Mouse (Mus musculus) heart, postnatal 0 days (tissue): Measurements from ENCODE around the gene Ralgps1. TPM values are rescaled to one million over a fixed set of nuclear protein-coding genes. Genes with fewer than 3 reads are reported as not detected.
A peak's percentile ranks its signal among the peaks of the same experiment; 100 is the strongest.

ENCODE experiments used
- ATAC-seq: fragments of 200-750 bp; cut with Nextera tagmentation; 2 replicates; pipeline ENCODE4 v1.8.0; 2017; ENCODE audit warnings: low read depth, moderate number of reproducible peaks, moderate library complexity; ENCODE audit not compliant: insufficient read depth
- DNase-seq: peaks from one replicate; pipeline ENCODE4 v3.0.0-alpha.2; 2016; ENCODE audit warnings: low spot score
- H3K27ac ChIP-seq: fragments of 300-500 bp; sonication (generic); 2 replicates; pipeline ENCODE4 v1.5.1; 2014; ENCODE audit warnings: low read depth, mild to moderate bottlenecking
- H3K27me3 ChIP-seq: fragments of 300-500 bp; sonication (generic); 2 replicates; pipeline ENCODE4 v1.6.1; 2014; ENCODE audit warnings: low read length, mixed read lengths; ENCODE audit not compliant: control insufficient read depth, insufficient read depth
- H3K36me3 ChIP-seq: fragments of 300-500 bp; sonication (generic); replicated peaks from 2 replicates; pipeline ENCODE4 v1.6.1; 2014; ENCODE audit warnings: low read length, mixed read lengths; ENCODE audit not compliant: control insufficient read depth, insufficient read depth
- H3K4me1 ChIP-seq: fragments of 300-500 bp; sonication (generic); 2 replicates; pipeline ENCODE4 v1.6.1; 2014; ENCODE audit warnings: antibody characterized with exemption; ENCODE audit not compliant: control insufficient read depth, insufficient read depth
- H3K4me2 ChIP-seq: fragments of 300-500 bp; sonication (generic); 2 replicates; pipeline ENCODE4 v1.6.1; 2014; ENCODE audit warnings: low read depth, mild to moderate bottlenecking, low read length, moderate library complexity
- H3K4me3 ChIP-seq: fragments of 300-500 bp; sonication (generic); 2 replicates; pipeline ENCODE4 v1.5.1; 2014; ENCODE audit warnings: low read depth, low read length
- H3K9ac ChIP-seq: fragments of 300-500 bp; sonication (generic); replicated peaks from 2 replicates; pipeline ENCODE4 v1.6.1; 2014; ENCODE audit warnings: low read depth, low read length, mixed read lengths
- H3K9me3 ChIP-seq: fragments of 300-500 bp; sonication (generic); replicated peaks from 2 replicates; pipeline ENCODE4 v1.6.1; 2016; ENCODE audit warnings: low read length; ENCODE audit not compliant: control insufficient read depth
- CTCF ChIP-seq: IDR thresholded peaks from 2 replicates; pipeline ENCODE4 v1.5.1; 2016; ENCODE audit warnings: antibody characterized with exemption, control low read depth, low read depth
- EP300 ChIP-seq: IDR thresholded peaks from 2 replicates; pipeline ENCODE4 v1.6.1; 2016; ENCODE audit warnings: antibody characterized with exemption, low read depth
- WGBS: fragments of 180-500 bp; shearing (Covaris S2); extraction: QIAGEN DNeasy Blood & Tissue Kit; methylation state at CpG from one replicate; pipeline ENCODE4 v1.1.7; 2014; 5-methylcytosine and 5-hydroxymethylcytosine counted together
- polyA plus RNA-seq: library from polyadenylated mRNA; unstranded; fragments of >200 nt; fragmentation: Nextera tagmentation; extraction: Ambion mirVana; gene quantifications from 2 replicates; pipeline ENCODE4 v1.2.1, GENCODE M21; 2015
- total RNA-seq: library from RNA; depleted of rRNA; stranded (reverse); fragments of >200 nt; gene quantifications from 2 replicates; pipeline ENCODE4 v1.2.3, GENCODE M21; 2014; ENCODE audit warnings: low replicate concordance

Gene Ralgps1
- total and polyA plus RNA-seq, 2 experiments from 2014 or later, result 3.2 to 6.9 TPM

DNA sequence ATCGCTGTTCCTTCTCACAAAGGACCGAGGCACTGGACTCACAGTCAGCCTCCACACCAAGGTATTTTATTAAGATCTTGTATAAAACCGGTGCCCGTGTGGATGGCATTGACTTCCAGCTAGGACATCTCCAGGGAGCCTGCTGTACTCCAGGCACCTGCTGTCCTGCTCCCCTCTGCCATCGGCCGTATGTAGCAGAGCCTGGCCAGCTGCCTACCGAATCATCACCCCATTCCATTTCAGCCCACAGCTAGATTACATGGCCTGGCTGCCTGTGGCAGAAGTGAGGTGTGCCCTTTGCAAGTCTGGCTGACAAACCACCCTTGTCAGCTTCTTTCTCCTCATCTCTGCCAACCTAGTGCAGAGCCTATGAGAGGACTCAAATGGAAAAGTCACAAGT is 197.6 kb downstream of the Ralgps1 start:
- 54% methylated on average over 7 of the region's 7 CpGs for WGBS
- no peak overlapping the region for H3K9ac ChIP-seq
- DNase-seq (no peak), ATAC-seq (peak; percentile 34; the same call in 1 of the 2 replicates)
- no peaks in the 10 kb centered on the region for H3K27me3 ChIP-seq
- TF ChIP-seq CTCF (no peak), EP300 (no peak)
- H3K36me3 ChIP-seq, result no peaks in the 10 kb centered on the region
- H3K4me2 ChIP-seq, result no peak overlapping the region
- H3K9me3 ChIP-seq, result no peaks in the 10 kb centered on the region
- no peak overlapping the region for H3K4me3 ChIP-seq
- peak overlapping the region; percentile 1; the same call in 1 of the 2 replicates for H3K27ac ChIP-seq
- peaks cover 32% of the 10 kb centered on the region for H3K4me1 ChIP-seq

DNA sequence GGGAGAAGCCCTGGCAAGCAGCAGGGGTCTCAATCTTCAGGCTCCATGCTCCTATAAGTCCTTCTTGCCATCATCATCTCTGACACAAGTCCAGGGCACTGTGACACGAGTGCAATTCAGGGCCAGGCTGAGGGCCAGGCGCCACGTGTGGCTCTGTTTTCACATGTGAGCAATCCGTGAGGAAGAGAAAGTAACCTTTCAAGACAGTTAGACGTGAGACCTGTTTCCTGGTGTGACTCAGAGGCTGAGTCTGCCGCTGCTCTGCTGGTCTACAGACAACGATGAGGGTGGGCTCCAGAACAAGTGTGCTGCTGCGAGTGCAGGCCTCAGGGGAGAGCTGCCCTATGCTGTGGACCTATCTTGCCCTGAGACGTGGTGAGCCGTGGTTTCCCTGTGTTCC is 198.2 kb downstream of the Ralgps1 start:
- H3K9me3 ChIP-seq, result no peaks in the 10 kb centered on the region
- H3K4me1 ChIP-seq, result peaks cover 26% of the 10 kb centered on the region; the same call in 1 of the 2 replicates
- no peak overlapping the region for H3K9ac ChIP-seq
- H3K4me3 ChIP-seq, result no peak overlapping the region
- ATAC-seq, result no peak
- WGBS, result 59% methylated on average over 10 of the region's 10 CpGs
- no peak overlapping the region for H3K4me2 ChIP-seq
- no peak for DNase-seq
- peak overlapping the region; percentile 1; the same call in 1 of the 2 replicates for H3K27ac ChIP-seq
- H3K27me3 ChIP-seq, result no peaks in the 10 kb centered on the region
- no peak for TF ChIP-seq EP300
- no peak for TF ChIP-seq CTCF
- H3K36me3 ChIP-seq, result no peaks in the 10 kb centered on the region; the same call in 1 of the 2 replicates

DNA sequence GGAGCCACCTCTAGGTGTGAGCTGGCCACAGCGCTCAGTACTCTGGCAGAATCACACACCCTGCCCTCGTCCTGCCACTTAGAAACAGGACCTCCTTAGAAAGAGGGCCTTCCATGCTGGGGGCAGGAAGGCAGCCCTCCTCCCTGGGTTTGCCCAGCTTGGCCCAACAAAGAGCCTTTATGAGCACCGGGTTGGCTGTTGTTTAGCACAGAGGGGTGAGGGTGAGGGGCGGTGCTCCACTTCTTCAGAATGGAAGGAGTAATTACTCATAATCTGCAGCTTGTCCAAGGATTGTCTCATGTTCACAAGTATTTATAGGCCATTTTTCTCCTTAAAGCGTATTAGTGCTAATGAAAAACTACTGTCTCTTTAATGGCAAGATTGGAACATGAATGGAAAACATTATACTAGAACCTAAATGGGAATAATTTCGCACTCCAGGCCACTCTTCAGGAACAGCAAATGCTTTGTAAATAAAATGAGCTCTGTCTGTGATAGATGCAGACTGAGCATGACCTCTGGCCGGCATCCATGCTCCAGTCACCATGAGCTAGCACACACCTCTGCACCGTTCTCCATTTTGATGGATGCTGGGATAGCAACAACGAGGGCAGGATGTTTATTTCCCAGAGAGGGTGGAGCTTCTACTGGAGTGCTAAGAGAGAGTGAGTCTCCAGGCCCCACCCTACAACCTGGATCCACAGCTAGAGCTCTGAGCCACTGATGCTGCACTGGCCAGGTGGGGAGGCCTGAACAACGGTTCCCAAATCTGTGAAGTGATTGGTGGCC is 200.3 kb downstream of the Ralgps1 start:
- Histone ChIP-seq H3K27me3 (no peaks in the 10 kb centered on the region), H3K4me2 (no peak overlapping the region), H3K4me1 (peaks cover 22% of the 10 kb centered on the region; the same call in 1 of the 2 replicates), H3K27ac (no peak overlapping the region), H3K9ac (no peak overlapping the region), H3K4me3 (no peak overlapping the region), H3K36me3 (peaks cover 4% of the 10 kb centered on the region; the same call in 1 of the 2 replicates), H3K9me3 (no peaks in the 10 kb centered on the region)
- ATAC-seq (no peak), DNase-seq (no peak)
- TF ChIP-seq CTCF, result no peak
- TF ChIP-seq EP300, result no peak
- 80% methylated on average over 10 of the region's 10 CpGs for WGBS

DNA sequence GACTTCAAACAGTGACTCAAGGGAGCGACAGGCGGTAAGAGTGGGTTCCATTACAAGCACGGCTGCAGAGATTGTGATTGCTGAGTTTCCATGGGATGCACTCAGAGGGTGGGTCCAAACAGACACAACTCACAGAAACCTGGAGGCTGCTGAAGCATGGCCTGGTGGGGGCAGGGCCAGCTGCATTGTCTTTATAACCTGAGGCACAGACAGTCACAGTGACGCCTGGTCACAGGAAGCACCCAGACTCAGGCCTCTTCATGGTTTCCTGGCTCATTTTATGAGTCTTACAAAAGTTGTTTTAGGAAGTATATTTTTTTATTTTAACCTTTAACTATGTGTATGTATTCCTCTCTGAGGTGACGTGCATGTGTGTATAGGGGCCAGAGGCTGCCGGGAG is 201.8 kb downstream of the Ralgps1 start:
- TF ChIP-seq EP300, result no peak
- TF ChIP-seq CTCF, result no peak
- 74% methylated on average over 6 of the region's 6 CpGs for WGBS
- Histone ChIP-seq H3K4me3 (no peak overlapping the region), H3K9ac (no peak overlapping the region), H3K9me3 (no peaks in the 10 kb centered on the region), H3K4me1 (peaks cover 35% of the 10 kb centered on the region), H3K4me2 (no peak overlapping the region), H3K27me3 (no peaks in the 10 kb centered on the region), H3K36me3 (peaks cover 4% of the 10 kb centered on the region; the same call in 1 of the 2 replicates), H3K27ac (no peak overlapping the region)
- ATAC-seq (no peak), DNase-seq (no peak)

DNA sequence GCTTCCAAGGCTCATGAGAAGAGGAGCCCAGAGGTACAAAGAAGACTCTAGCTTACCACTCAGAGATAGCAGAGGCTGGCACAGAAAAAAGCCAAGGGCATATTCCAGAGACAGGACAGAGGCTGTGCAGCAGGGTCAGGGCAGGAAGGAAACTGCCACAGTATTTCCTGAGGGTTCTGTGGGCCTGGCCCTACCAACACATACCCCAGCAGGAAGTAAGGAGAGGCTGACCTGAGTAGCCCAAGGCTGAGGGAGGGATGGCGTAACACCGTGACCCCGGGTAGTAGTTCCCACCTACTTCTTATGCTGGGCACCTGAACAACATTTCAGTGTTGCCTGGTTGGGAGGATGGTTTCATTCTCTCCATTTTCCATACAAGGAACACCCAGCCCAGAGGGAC is 204.2 kb downstream of the Ralgps1 start:
- Histone ChIP-seq H3K36me3 (peaks cover 4% of the 10 kb centered on the region; the same call in 1 of the 2 replicates), H3K9ac (no peak overlapping the region), H3K27me3 (no peaks in the 10 kb centered on the region), H3K4me3 (no peak overlapping the region), H3K4me1 (peaks cover 19% of the 10 kb centered on the region), H3K9me3 (no peaks in the 10 kb centered on the region), H3K27ac (no peak overlapping the region), H3K4me2 (no peak overlapping the region)
- TF ChIP-seq CTCF, result no peak
- TF ChIP-seq EP300, result no peak
- ATAC-seq, result no peak
- WGBS, result 79% methylated on average over 3 of the region's 3 CpGs
- no peak for DNase-seq
